Mouse (Mus musculus) liver, embryonic 14 days (tissue): ENCODE measurements around the gene Gm21698. TPM values are rescaled to one million over a fixed set of nuclear protein-coding genes. Genes with fewer than 3 reads are reported as not detected.

ENCODE experiments used
- polyA plus RNA-seq: library from polyadenylated mRNA; depleted of rRNA; stranded (reverse); fragments of >200 nt; gene quantifications from 2 replicates; pipeline ENCODE4 v1.2.3, GENCODE M21; 2012; rRNA removed

Gene Gm21698
- not detected in 2 replicates for polyA plus RNA-seq

GRCm38 (mm10) chr5:25988550-25988949, at the start of gene Gm21698:
TSS of gene Gm21698 (minus strand) at chr5:25988650.

GRCm38 (mm10) chr5:26022816-26023215, 34.4 kb upstream of the Gm21698 start, which contains the start of gene Gm5862:
TSS of gene Gm5862 (minus strand) at chr5:26022916.

GRCm38 (mm10) chr5:26004698-26005097, 16.2 kb upstream of the Gm21698 start, which contains the start of gene Gm1979:
TSS of gene Gm1979 (minus strand) at chr5:26004798.

GRCm38 (mm10) chr5:25972563-25972962, 15.9 kb downstream of the Gm21698 start, which contains the start of gene Gm21680:
TSS of gene Gm21680 (minus strand) at chr5:25972663.

GRCm38 (mm10) chr5:25954317-25954716, 34.1 kb downstream of the Gm21698 start, which contains the start of gene Gm21671:
TSS of gene Gm21671 (minus strand) at chr5:25954417.

GRCm38 (mm10) chr5:25942281-25942680, 46.2 kb downstream of the Gm21698 start, which contains the start of gene Gm21663:
TSS of gene Gm21663 (minus strand) at chr5:25942381.

Other genes with a start within 250 kb of the Gm21698 start
- gene Actr3b, start 228.7 kb downstream of the Gm21698 start, polyA plus RNA-seq = 0.25 and 0.30 TPM in 2 replicates
- not detected in 2 replicates for gene Gm21663, start 46.3 kb downstream of the Gm21698 start, polyA plus RNA-seq
- gene Gm21671, start 34.2 kb downstream of the Gm21698 start, polyA plus RNA-seq = not detected in 2 replicates
- gene Gm21680, start 16.0 kb downstream of the Gm21698 start, polyA plus RNA-seq = not detected in 2 replicates
- gene Gm1979, start 16.1 kb upstream of the Gm21698 start, polyA plus RNA-seq = not detected in 2 replicates
- gene Gm5862, start 34.3 kb upstream of the Gm21698 start, polyA plus RNA-seq = not detected in 2 replicates
- not detected in 2 replicates for gene Speer4a, start 50.9 kb upstream of the Gm21698 start, polyA plus RNA-seq
- gene Gm7347, start 69.9 kb upstream of the Gm21698 start, polyA plus RNA-seq = not detected in 2 replicates
- gene Gm10471, start 100.6 kb upstream of the Gm21698 start, polyA plus RNA-seq = not detected in 2 replicates
- gene 5031410I06Rik, start 116.7 kb upstream of the Gm21698 start, polyA plus RNA-seq = not detected in 2 replicates
- not detected in 2 replicates for gene Gm10220, start 132.8 kb upstream of the Gm21698 start, polyA plus RNA-seq